In the genomic region with DNA sequence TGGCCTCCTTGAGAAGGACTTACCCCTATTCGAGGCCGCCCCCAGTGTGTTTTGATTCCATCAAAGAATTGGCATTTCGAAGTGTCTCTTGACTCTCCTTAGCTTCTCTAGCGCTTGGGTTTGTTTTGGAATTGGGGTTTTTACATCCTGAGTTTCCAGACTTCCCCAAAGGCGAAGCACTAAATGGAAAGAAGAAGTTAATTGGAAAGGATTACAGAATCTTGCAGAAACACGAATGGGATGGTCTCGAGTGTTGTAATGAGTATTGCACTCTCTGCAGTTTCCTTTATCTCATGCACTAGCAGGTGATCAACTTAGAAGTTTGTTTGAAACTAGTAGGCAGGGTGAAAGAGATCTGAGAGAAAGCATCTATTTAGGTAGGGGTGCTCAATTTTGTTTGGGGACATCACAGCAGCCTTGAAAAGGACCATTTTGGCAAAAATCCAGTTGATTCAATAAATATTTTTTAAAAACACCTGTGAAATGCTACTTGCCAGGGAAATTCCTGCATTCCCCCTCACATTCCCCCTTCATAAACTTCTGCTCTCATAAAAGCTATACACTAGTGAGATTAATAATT, we compare ENCODE assay signal across 8 mouse cellular contexts. TPM values are rescaled to one million over a fixed set of nuclear protein-coding genes. Genes with fewer than 3 reads are reported as not detected.
A peak's percentile ranks its signal among the peaks of the same experiment; 100 is the strongest.
DNase-seq lines count a peak whose midpoint lies in the region; ATAC-seq and TF ChIP-seq lines count a peak whose summit lies in the region.

No protein-coding gene starts in this region.

- H3K9ac ChIP-seq in liver, adult 2 months (ENCODE audit: low read depth, low read length): peak overlapping the region; percentile 84
- H3K9ac ChIP-seq in embryonic facial prominence, embryonic 15.5 days: peak overlapping the region; percentile 71
- peak overlapping the region; percentile 98 for H3K9ac ChIP-seq in limb, embryonic 12.5 days (replicated peaks)
- peak overlapping the region; percentile 67 for H3K9ac ChIP-seq in neural tube, embryonic 14.5 days (replicated peaks; ENCODE audit: low read depth, low read length)

- H3K36me3 ChIP-seq in liver, adult 2 months (ENCODE audit: control insufficient read depth, insufficient read depth, low read length): peaks cover 6% of the 10 kb centered on the region; the same call in 1 of the 2 replicates
- 0 out of 2 replicates have a peak, but pooled peaks cover 5% of the 10 kb centered on the region for H3K36me3 ChIP-seq in embryonic facial prominence, embryonic 15.5 days
- H3K36me3 ChIP-seq in limb, embryonic 12.5 days: 0 out of 2 replicates have a peak, but pooled peaks cover 5% of the 10 kb centered on the region
- no peaks in the 10 kb centered on the region for H3K36me3 ChIP-seq in neural tube, embryonic 14.5 days (ENCODE audit: control insufficient read depth, insufficient read depth, low read length)

- no peaks in the 10 kb centered on the region for H3K27me3 ChIP-seq in liver, adult 2 months (ENCODE audit: control insufficient read depth, insufficient read depth, low read length)
- no peaks in the 10 kb centered on the region for H3K27me3 ChIP-seq in embryonic facial prominence, embryonic 15.5 days
- H3K27me3 ChIP-seq in limb, embryonic 12.5 days: no peaks in the 10 kb centered on the region
- H3K27me3 ChIP-seq in neural tube, embryonic 14.5 days (ENCODE audit: control insufficient read depth, insufficient read depth, low read length): no peaks in the 10 kb centered on the region

- H3K4me3 ChIP-seq in liver, adult 2 months (ENCODE audit: insufficient read depth, low read depth, low read length): peak overlapping the region; percentile 83
- peak overlapping the region; percentile 78 for H3K4me3 ChIP-seq in embryonic facial prominence, embryonic 15.5 days (replicated peaks)
- H3K4me3 ChIP-seq in limb, embryonic 12.5 days (replicated peaks): peak overlapping the region; percentile 73
- peak overlapping the region; percentile 63 for H3K4me3 ChIP-seq in neural tube, embryonic 14.5 days (ENCODE audit: low read depth, low read length)

- H3K79me2 ChIP-seq in liver, adult 2 months (ENCODE audit: control insufficient read depth, insufficient read depth, low read length): peaks cover 5% of the 10 kb centered on the region; the same call in 1 of the 2 replicates

- ATAC-seq in embryonic facial prominence, embryonic 15.5 days (ENCODE audit: insufficient number of reproducible peaks, low FRiP score, low TSS enrichment, low read depth): no peak
- no peak for ATAC-seq in limb, embryonic 12.5 days (ENCODE audit: insufficient number of reproducible peaks, insufficient read depth, low FRiP score, low TSS enrichment, low read depth)
- no peak for ATAC-seq in neural tube, embryonic 14.5 days (ENCODE audit: low read depth)

- WGBS in liver, adult 2 months: 1% methylated on average over 7 of the region's 7 CpGs
- under 1% methylated on average over 7 of the region's 7 CpGs for WGBS in embryonic facial prominence, embryonic 15.5 days
- 2% methylated on average over 7 of the region's 7 CpGs for WGBS in limb, embryonic 12.5 days
- 2% methylated on average over 7 of the region's 7 CpGs for WGBS in neural tube, embryonic 14.5 days

- TF ChIP-seq CTCF in liver, adult 2 months (IDR thresholded peaks at IDR 0.05; ENCODE audit: low read depth, low read length): no peak

- TF ChIP-seq POLR2A in liver, adult 2 months (IDR thresholded peaks at IDR 0.05; ENCODE audit: extremely low read depth, insufficient read depth, low read length): no peak

- H3K27ac ChIP-seq in liver, adult 2 months (replicated peaks; ENCODE audit: insufficient read depth, low read depth, low read length): peak overlapping the region; percentile 69
- peak overlapping the region; percentile 99 for H3K27ac ChIP-seq in embryonic facial prominence, embryonic 15.5 days (replicated peaks)
- peak overlapping the region; percentile 99 for H3K27ac ChIP-seq in limb, embryonic 12.5 days
- H3K27ac ChIP-seq in neural tube, embryonic 14.5 days (ENCODE audit: low read depth, low read length): peak overlapping the region; percentile 91

- peak overlapping the region; percentile 47 for H3K4me2 ChIP-seq in embryonic facial prominence, embryonic 15.5 days (replicated peaks)
- H3K4me2 ChIP-seq in limb, embryonic 12.5 days: peak overlapping the region; percentile 69
- peak overlapping the region; percentile 68 for H3K4me2 ChIP-seq in neural tube, embryonic 14.5 days (ENCODE audit: low read depth, low read length)

- H3K9me3 ChIP-seq in embryonic facial prominence, embryonic 15.5 days (replicated peaks): no peaks in the 10 kb centered on the region
- H3K9me3 ChIP-seq in limb, embryonic 12.5 days: no peaks in the 10 kb centered on the region
- H3K9me3 ChIP-seq in neural tube, embryonic 14.5 days (ENCODE audit: control insufficient read depth, low read length): no peaks in the 10 kb centered on the region

- H3K4me1 ChIP-seq in liver, adult 2 months (ENCODE audit: control insufficient read depth, insufficient read depth, low read length): peaks cover 6% of the 10 kb centered on the region; the same call in 1 of the 2 replicates
- H3K4me1 ChIP-seq in embryonic facial prominence, embryonic 15.5 days: peaks cover 22% of the 10 kb centered on the region
- peaks cover 20% of the 10 kb centered on the region for H3K4me1 ChIP-seq in limb, embryonic 12.5 days (replicated peaks)
- H3K4me1 ChIP-seq in neural tube, embryonic 14.5 days (ENCODE audit: control insufficient read depth, insufficient read depth, low read length): peaks cover 12% of the 10 kb centered on the region; the same call in 1 of the 2 replicates

- peak; percentile 43 for DNase-seq in liver, adult 2 months (ENCODE audit: extremely low read depth, low read depth, low spot score)
- DNase-seq in liver: no peak
- DNase-seq in embryo, embryonic 10.5 days (ENCODE audit: low spot score): no peak
- DNase-seq in cerebellum, adult 11 months: no peak
- no peak for DNase-seq in kidney, adult 9 months

RNA-seq across cellular contexts. Expression of gene Gstcd, which starts 0.5 kb away (rescaled TPM):
- 2.1 and 4.8 TPM in 2 replicates for total RNA-seq in liver, adult 2 months (2014; rRNA removed)
- 1.2 and 1.7 TPM in 2 replicates for polyA plus RNA-seq in liver, adult 2 months (2012; rRNA removed)
- 6.1 and 6.8 TPM in 2 replicates for polyA plus RNA-seq in embryonic facial prominence, embryonic 15.5 days (2015; fragmentation: Nextera tagmentation; extraction: Ambion mirVana)
- polyA plus RNA-seq in limb, embryonic 12.5 days (2016; fragmentation: Nextera tagmentation; extraction: Ambion mirVana): 8.6 and 9.3 TPM in 2 replicates
- 3.6 and 4.1 TPM in 2 replicates for polyA plus RNA-seq in neural tube, embryonic 14.5 days (2014; fragmentation: Nextera tagmentation; extraction: Ambion mirVana)

RNA-seq across cellular contexts. Expression of gene Ints12, which starts 0.7 kb away (rescaled TPM):
- total RNA-seq in liver, adult 2 months (2014; rRNA removed): 4.1 and 4.6 TPM in 2 replicates
- 1.5 and 3.0 TPM in 2 replicates for polyA plus RNA-seq in liver, adult 2 months (2012; rRNA removed)
- polyA plus RNA-seq in embryonic facial prominence, embryonic 15.5 days (2015; fragmentation: Nextera tagmentation; extraction: Ambion mirVana): 19.7 and 19.8 TPM in 2 replicates
- polyA plus RNA-seq in limb, embryonic 12.5 days (2016; fragmentation: Nextera tagmentation; extraction: Ambion mirVana): 24.0 and 25.9 TPM in 2 replicates
- 16.6 and 20.6 TPM in 2 replicates for polyA plus RNA-seq in neural tube, embryonic 14.5 days (2014; fragmentation: Nextera tagmentation; extraction: Ambion mirVana)
